Mouse (Mus musculus) c-Kit-positive CD71-positive TER-119-positive erythroid progenitor cells, embryonic 14.5 days (primary cell): ENCODE results near the gene Lman1l.

Source experiments
- DNase-seq: peaks from one replicate; pipeline ENCODE4 v3.0.0-alpha.2; 2013; ENCODE audit warnings: low spot score

Lman1l gene

GRCm38 (mm10) chr9:57644944-57645893, 24.6 kb upstream of the Lman1l start:
- DNase-seq: peak; percentile 84

DNA sequence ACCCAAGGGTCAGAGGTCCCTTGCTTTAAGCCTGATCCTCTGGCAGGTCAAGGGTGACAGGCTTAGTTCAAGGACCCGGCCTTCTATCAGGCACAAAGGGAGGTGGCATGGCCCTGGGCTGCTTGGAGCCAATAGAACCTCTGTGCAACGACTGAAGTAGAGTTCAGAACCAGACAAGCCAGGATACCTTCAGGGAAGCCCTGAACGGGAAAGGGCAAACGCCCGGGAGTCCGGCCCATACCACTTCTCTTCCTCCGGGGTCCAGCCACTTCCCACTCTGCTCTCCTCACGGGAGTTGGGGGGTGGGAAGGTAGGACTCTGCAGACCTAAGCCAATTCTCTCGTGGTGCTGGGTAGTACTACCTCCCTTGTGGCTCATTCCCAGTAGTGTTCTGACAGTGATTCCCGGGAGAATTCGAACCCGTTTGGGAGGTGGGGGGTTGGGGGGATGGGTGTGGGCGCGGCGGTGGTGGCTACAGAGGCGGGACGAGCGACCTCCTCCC, 23.9 kb upstream of the Lman1l start:
- peak; percentile 34 for DNase-seq

DNA sequence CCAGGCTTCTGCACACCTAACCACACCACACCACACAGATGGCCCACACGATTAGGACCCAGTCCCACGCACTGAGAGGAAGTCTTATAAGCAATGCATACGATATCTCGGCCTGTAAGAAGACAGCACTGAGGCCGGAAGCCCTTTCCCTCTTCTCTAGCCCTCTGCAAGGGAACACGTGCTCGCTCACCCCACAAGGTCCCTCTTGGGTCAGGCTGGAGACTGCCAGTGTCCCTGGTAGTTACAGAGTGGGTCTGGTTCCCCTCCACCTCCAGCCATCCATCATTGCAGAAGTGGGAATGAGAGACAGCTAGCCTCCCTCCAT, 23.2 kb upstream of the Lman1l start:
- DNase-seq: peak; percentile 64

- no peak for DNase-seq
Observed at GRCm38 (mm10) chr9:57643169-57643855, 22.7 kb upstream of the Lman1l start.

GRCm38 (mm10) chr9:57641775-57642550, 21.4 kb upstream of the Lman1l start:
- no peak for DNase-seq

DNA sequence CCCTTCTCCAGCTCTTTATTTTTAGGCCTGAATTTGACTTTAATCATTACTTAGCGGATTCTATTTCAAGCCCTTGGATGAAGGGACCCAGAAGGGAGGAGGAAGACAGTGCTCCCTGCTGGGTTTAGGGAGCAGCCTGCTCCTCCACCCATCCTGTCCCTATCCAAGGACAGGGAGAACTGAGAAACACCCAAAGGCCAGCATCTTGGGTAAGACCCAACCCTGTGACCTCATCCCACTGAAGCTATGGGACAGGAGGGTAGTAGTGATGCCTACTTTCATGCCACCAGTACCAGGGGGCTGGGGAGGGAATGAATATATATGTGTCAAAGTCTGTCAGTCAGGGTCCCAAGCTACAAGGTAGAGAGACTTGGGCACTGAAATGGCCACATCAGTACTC, 20.4 kb upstream of the Lman1l start:
- DNase-seq: no peak

DNA sequence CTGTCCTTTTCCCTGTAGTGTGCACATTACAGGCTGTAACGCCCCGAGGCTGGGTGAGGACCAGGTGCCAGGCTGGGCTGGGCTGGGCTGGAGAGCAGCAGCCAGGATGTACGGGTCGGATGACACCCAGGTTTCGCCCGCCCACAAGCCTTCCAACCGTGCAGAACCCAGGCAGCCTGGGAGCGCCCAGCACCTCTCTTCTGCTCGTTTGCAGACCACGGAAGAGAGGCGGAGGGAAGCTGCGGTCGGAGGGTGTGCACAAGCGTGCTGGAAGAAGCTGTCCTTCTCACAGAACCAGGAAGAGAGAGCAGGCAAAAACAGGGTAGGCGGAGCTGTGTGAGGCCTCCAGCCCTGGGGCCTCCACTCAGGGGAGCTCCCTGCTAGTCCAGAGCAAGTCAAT, 19.8 kb upstream of the Lman1l start:
- peak; percentile 40 for DNase-seq

GRCm38 (mm10) chr9:57639661-57640328, 19.2 kb upstream of the Lman1l start:
- no peak for DNase-seq

GRCm38 (mm10) chr9:57638651-57639459, 18.3 kb upstream of the Lman1l start:
- peak; percentile 53 for DNase-seq

DNA sequence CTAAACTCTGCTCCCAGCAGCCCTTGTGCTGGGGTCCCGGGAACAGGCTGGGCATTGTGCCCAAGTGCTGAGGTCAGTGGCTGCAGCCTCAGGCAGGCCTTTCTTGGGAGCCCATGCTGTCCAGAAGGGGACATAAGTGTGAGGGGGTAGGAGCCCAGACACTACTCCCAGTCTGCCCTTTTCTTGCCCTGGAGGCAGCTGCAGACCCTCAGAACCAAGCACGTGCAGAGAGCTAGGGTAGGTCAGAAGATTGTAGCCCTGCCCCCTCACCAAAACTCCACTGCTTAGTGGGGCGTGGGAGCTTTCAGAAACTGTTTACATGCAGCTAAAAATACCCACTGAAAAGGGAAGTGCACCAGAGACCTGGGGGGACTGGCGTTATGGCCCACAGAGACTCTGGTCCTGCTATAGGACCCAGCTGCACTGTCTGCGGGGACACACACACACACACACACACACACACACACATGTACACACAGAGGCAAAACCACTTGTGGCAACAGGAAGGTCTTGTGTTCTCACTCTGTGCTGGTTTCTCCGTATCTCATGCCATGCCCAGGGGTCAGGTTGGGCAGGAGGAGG, 17.3 kb upstream of the Lman1l start:
- DNase-seq: no peak

DNA sequence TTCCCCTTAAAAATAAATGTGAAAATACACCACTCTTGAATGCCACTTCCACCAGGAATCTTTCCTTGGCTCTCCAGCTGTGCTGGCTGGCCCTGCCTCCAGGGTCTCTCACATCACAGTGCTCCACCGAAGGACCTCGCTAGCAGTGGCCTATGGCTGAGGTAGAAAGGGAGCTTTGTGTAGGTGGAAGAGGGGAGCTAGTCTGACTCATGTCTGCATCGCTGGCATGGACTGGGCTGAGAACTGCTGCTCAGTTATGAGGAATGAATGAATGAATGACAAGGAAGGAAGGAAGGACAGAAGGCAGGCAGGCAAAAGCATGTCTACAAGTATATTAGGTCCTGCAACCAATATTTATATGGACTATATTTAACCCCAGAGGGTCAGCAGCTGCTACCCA, 16.7 kb upstream of the Lman1l start:
- no peak for DNase-seq

- DNase-seq: peak; percentile 38
Observed at GRCm38 (mm10) chr9:57633481-57634024, 13.0 kb upstream of the Lman1l start.

DNA sequence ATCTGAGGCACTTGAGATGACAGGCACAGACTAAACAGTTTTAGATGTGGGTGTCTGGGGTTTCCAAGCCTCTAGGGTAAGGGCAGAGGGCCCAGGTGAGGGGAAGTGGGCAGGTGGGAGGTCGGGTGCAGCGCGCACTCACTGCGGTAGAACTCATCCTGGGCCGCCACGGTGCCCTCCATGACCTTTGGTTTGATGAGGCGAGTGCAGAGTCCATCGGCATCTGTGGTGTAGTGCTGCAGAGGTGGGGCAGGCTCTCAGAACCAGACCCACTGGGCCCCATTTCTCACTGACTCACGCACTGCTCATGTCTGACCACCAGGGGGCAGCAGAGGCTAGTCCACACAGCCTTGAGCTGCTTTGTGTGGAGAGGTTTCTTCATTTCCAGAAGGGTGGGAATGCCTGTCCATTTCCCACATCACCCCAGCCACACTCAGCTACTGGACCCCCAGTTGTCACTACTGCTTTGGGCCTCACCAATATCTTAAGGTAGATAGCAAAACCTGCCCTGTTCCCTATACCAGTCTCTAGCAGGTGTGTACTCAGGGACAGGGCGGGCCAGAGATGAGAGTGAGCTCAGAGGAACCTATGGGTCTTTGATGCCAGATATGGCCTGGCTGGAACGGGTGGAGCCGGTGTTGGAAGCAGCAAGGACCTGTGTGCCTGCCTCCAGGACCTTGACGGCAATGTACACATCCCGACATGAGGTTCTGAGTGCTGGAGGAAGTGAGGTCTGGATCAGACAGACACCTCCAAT, 8.7 kb upstream of the Lman1l start:
- DNase-seq: peak; percentile 74

- DNase-seq: no peak
Observed at GRCm38 (mm10) chr9:57628717-57629116, 8.1 kb upstream of the Lman1l start.

DNA sequence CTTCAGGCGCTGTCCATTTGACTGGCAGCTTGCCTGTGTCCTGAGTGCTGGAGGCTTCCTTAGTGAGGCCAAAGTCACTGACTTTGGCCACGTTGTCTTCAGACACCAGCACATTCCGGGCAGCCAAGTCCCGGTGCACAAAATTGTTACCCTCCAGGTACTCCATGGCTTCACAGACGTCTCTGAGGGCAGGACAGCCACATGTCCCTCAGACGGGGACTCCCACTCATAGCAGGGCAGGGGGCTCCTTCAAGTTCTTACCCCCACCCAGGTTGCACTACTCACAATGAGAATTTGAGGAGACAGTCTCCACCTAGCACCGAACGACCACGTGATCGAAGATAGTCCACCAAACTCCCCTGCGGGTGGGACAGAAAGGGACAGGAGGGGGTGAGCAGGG, 7.3 kb upstream of the Lman1l start:
- DNase-seq: no peak

DNA sequence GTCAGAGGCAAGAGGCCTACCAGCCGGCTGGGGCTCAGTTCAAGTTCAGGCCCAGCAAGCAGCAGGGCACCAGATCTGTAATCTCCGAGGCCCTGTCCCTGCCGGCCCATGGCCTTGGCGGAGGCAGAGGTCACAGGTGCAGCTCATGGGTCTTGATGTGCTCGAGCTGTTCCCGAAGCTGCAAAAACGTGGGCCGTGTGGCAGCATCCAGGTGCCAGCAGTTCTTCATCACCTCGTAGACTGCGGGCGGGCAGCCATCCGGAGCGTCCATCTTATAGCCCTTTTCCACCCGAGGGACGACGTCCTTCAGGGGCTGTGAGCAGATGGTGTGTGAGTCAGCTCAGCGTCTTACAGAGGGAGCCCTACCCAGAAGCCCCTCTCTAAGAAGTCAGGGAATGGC, 6.6 kb upstream of the Lman1l start:
- DNase-seq: no peak

DNA sequence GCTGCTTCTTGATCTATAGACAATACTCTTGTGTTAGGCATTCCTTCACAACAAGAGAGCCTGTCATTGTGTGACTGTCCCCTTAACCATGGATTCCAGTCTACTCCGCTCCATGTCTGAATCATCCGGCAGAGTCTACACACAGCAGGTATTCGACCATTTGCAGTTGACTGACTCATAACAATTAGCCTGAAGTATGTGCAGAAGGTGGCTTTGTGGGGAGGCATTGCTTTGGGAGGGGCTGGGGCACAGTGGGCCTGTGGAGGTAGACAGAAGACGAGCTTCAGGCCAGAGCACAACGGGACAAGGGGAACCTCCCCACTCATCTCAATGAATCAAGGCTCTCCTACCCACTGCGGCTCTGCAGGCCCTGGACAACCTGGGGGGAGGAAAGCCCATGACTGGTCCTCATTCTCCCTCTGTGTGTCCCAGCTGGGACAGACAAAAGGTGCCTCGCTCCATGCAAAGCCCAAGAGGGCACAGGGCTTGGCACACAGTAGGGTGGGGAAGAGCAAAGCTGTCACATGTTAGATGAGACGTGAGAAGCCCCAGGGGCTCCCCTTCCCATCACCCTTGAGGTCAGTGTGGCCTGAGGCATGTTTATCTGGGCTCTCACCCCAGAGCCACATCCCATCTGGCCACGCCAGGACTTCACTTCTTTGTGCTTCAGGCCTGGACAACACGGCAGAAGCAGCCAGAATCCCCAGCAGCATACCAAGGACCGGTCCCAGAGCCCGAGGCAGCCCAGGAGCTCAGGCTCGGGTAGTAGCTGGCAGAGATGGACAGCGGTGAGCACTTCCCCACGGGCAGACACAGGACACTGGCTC, 5.3 kb upstream of the Lman1l start:
- DNase-seq: no peak

DNA sequence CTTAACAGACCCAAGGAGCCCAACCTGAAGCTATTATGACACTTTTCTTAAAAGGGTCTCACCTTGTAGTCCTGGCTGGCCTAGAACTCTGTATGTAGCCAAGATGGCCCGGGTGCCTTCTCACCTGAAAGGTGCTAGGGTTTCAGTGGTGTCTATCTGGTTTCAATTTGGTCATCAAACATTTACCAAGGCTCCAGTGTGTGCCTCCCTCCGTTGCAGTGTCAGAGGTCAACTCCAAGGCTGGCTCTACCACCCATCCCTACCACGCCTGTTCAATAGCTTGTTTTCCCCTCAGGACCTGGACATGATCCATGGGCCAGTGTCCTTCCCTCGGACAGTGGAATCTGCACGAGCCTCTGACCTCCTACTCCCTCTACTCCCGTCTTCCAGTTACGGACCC, 3.7 kb upstream of the Lman1l start:
- DNase-seq: no peak

GRCm38 (mm10) chr9:57618854-57619253, 1.7 kb downstream of the Lman1l start:
- DNase-seq: no peak
